Mouse (Mus musculus) liver, adult 2 months (tissue): ENCODE measurements at regions not wholly inside any gene's neighbourhood (a gene's known extent, or its start where the extent isn't known, plus 50 kb on each side); places are given as distances from the start of the nearest gene placed in this dataset.

Experiments used
- DNase-seq: peaks from one replicate; pipeline ENCODE4 v3.0.0-alpha.2; 2011; ENCODE audit warnings: low read depth, low spot score; ENCODE audit errors: extremely low read depth
- H3K27ac ChIP-seq: fragments of 200-500 bp; replicated peaks from 2 replicates; pipeline ENCODE4 v1.5.1; 2012; ENCODE audit warnings: low read depth, mild to moderate bottlenecking, control low read depth, inconsistent platforms, low read length; ENCODE audit not compliant: insufficient read depth
- H3K27me3 ChIP-seq: fragments of 200-500 bp; 2 replicates; pipeline ENCODE4 v1.6.1; 2012; ENCODE audit warnings: mild to moderate bottlenecking, moderate library complexity, low read length, inconsistent platforms; ENCODE audit not compliant: control insufficient read depth, insufficient read depth
- H3K36me3 ChIP-seq: fragments of 200-500 bp; 2 replicates; pipeline ENCODE4 v1.6.1; 2012; ENCODE audit warnings: low read length, inconsistent platforms; ENCODE audit not compliant: control insufficient read depth, insufficient read depth
- H3K4me1 ChIP-seq: fragments of 200-500 bp; 2 replicates; pipeline ENCODE4 v1.6.1; 2011; ENCODE audit warnings: low read length; ENCODE audit not compliant: control insufficient read depth, insufficient read depth
- H3K4me3 ChIP-seq: fragments of 200-500 bp; 2 replicates; pipeline ENCODE4 v1.5.1; 2011; ENCODE audit warnings: low read depth, mild to moderate bottlenecking, control low read depth, low read length, moderate library complexity; ENCODE audit not compliant: insufficient read depth
- H3K79me2 ChIP-seq: fragments of 200-500 bp; 2 replicates; pipeline ENCODE4 v1.6.1; 2012; ENCODE audit warnings: inconsistent platforms, mild to moderate bottlenecking, low read length, moderate library complexity; ENCODE audit not compliant: control insufficient read depth, insufficient read depth
- H3K9ac ChIP-seq: fragments of 200-500 bp; 2 replicates; pipeline ENCODE4 v1.6.1; 2012; ENCODE audit warnings: low read depth, mild to moderate bottlenecking, control low read depth, inconsistent platforms, low read length
- CTCF ChIP-seq: fragments of 200-500 bp; IDR thresholded peaks from 2 replicates; pipeline ENCODE4 v1.5.1; 2011; ENCODE audit warnings: low read depth, low read length, control low read depth
- POLR2A ChIP-seq: fragments of 200-500 bp; IDR thresholded peaks from 2 replicates; pipeline ENCODE4 v1.6.1; 2011; ENCODE audit warnings: low read length, control low read depth; ENCODE audit not compliant: insufficient read depth; ENCODE audit errors: extremely low read depth
- WGBS: fragments of 180-500 bp; shearing (Covaris S2); methylation state at CpG from one replicate; pipeline ENCODE4 v1.1.7; 2018; 5-methylcytosine and 5-hydroxymethylcytosine counted together

DNA sequence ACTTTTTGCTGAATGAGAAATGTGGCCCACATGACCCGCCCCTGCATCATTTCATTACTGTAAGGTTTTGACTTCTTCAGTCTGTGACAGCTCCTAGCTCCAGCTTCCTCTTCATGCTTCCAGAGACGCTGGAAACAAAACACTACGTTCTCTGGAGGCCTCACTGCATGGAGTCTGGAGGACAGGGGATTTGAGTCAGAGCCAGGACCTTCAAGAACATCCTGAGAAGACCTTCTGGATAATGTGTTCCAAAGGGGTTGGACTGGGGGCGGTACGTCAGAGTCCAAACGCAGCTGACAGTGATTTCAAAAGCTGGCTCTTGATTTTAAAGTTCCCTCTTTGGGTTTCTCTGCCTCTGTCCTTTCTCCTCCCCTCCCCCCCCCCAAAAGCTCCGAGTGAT, 108.5 kb downstream of the Dact1 start:
- no peaks in the 10 kb centered on the region for H3K79me2 ChIP-seq
- 79% methylated on average over 7 of the region's 7 CpGs for WGBS
- no peak for TF ChIP-seq POLR2A
- no peak for TF ChIP-seq CTCF
- H3K9ac ChIP-seq = no peak overlapping the region
- H3K27ac ChIP-seq = no peak overlapping the region
- no peaks in the 10 kb centered on the region for H3K4me1 ChIP-seq
- no peaks in the 10 kb centered on the region for H3K27me3 ChIP-seq
- no peak overlapping the region for H3K4me3 ChIP-seq
- no peak for DNase-seq
- no peaks in the 10 kb centered on the region for H3K36me3 ChIP-seq

DNA sequence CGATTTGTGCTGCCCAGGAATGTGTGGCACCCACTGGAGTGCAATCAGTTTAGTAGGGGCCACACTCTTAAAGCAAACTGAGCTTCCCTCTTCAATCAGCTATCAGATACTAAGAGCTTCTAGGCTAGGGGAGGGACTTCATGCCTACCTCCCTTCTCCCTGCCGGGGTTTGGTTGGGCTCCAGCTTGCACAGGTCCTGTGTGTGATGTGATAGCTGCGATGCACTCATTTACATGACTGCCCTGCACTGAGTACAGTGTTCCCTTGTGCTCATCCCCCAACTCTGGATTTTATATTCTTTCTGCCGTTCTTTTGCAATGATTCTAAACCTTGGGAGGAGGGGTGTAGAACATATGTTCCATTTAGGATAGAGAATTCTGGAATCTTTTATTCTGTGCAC, 109.5 kb downstream of the Dact1 start:
- 77% methylated on average over 4 of the region's 4 CpGs for WGBS
- H3K36me3 ChIP-seq = no peaks in the 10 kb centered on the region
- TF ChIP-seq POLR2A (no peak), CTCF (no peak)
- no peak overlapping the region for H3K9ac ChIP-seq
- no peak overlapping the region for H3K4me3 ChIP-seq
- H3K27me3 ChIP-seq = no peaks in the 10 kb centered on the region
- H3K4me1 ChIP-seq = no peaks in the 10 kb centered on the region
- H3K27ac ChIP-seq = no peak overlapping the region
- no peaks in the 10 kb centered on the region for H3K79me2 ChIP-seq
- DNase-seq = no peak

DNA sequence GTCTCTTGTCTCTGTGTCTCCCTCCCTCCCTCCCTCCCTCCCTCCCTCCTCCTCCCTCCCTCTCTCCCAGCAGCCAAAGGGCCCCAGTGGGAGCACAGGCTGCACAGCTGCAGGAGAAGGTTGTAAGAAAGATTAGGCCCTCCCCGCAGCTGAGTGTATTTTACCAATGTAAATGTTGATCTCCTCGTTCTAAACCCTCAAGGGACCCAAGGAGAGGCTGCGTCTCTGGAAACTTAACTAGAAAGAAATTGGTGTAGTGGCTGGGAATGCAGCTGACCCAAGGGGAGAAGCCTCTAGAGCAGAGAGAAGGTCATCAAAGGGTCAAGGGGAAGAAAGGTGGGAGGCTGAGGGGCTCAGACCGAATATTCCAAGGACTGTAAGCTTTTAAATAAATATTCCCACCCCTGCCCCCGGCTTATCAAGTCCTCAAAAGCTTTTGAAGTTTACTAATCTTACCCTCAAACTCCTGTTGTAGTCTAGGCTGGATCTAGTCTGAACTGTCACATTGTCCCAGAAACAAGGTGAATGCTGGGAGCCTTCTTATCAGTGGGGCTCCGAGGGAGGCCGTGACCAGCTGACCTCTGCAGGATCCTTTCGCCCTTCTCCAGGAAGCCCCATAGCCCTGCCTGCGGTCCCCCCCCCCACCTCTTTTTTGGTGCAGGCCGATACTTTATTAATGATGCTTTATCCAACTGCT, 116.5 kb downstream of the Dact1 start:
- no peak for DNase-seq
- TF ChIP-seq CTCF = no peak
- TF ChIP-seq POLR2A = no peak
- peaks cover 3% of the 10 kb centered on the region; the same call in 1 of the 2 replicates for H3K4me1 ChIP-seq
- no peak overlapping the region for H3K27ac ChIP-seq
- H3K27me3 ChIP-seq = no peaks in the 10 kb centered on the region
- WGBS = 72% methylated on average over 10 of the region's 10 CpGs
- H3K4me3 ChIP-seq = no peak overlapping the region
- H3K79me2 ChIP-seq = no peaks in the 10 kb centered on the region
- H3K9ac ChIP-seq = no peak overlapping the region
- H3K36me3 ChIP-seq = no peaks in the 10 kb centered on the region

DNA sequence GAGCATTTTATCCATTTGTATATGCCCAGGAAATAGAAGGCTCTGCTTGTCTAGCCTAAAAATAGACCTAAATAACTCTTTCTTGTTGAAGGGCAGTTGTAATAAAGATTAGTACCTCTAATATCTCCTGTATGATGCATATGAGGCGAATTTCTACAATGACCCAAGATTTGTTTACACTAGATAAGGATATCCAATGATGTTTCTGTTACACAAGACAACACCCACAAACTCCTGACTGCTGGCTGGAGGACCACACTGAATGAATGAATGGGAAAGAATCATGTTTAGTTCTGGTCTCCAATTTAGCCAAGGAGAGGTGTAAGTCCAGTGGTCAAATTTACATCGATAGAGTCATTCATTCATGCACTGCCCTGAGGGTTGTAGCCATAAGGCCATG, 118.3 kb downstream of the Dact1 start:
- H3K9ac ChIP-seq = no peak overlapping the region
- H3K36me3 ChIP-seq = no peaks in the 10 kb centered on the region
- TF ChIP-seq CTCF = no peak
- H3K79me2 ChIP-seq = no peaks in the 10 kb centered on the region
- no peak overlapping the region for H3K27ac ChIP-seq
- WGBS = 25% methylated on average over 2 of the region's 2 CpGs
- no peak overlapping the region for H3K4me3 ChIP-seq
- no peaks in the 10 kb centered on the region for H3K27me3 ChIP-seq
- DNase-seq = peak; percentile 64
- H3K4me1 ChIP-seq = peaks cover 3% of the 10 kb centered on the region; the same call in 1 of the 2 replicates

DNA sequence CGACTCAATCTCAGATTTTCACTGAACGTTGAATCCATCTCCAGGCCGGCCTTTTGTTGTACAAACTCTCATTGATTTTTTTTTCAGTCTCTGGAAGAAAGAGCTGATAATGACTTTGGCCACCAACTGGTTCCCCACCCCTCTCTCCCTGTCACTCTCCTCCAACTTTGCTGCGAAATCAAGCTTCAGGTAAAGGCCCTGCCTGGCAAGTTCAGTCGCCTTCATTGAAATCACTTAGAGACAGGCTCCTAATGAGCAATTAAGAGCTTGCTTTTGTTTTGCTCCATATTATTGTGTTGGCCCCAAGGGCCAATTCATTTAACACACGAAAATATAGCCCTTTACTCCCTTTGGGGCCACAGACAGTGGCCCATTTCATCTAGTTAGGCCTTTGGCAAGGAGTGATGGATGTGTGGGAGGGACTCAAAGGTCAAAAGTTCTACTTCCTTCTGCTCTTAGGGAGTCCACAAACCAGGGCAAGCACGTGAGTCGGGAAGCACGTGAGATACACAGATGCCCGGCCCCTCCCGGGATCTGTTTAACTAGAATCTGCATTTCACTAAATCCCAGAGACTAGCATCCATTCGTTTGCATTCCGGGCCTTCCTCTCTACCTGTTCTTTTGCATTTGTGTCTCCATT, 120.0 kb downstream of the Dact1 start:
- TF ChIP-seq POLR2A = no peak

DNA sequence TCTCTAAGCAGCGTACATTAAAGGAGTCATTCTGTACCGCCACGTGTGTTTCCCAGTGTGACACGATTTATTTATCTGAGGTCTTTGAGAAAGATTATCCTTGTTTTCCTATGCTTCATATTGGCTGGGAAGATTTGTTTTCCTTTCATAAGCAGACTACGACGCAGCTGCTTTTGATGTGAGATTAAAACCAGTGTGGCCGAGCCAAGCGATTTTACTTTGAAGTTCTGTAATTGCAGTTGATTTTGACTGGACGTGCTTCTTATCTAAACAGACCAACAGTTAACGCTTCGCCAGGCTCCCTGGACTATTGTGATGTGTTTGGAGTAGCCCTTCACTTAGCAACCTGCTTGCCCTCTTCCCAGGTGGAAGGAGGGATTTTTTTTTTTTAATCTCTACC, 120.6 kb downstream of the Dact1 start:
- no peak for TF ChIP-seq POLR2A
- no peak for TF ChIP-seq CTCF
- no peaks in the 10 kb centered on the region for H3K36me3 ChIP-seq
- peak; percentile 69 for DNase-seq
- H3K27ac ChIP-seq = 0 out of 2 replicates have a peak overlapping the region, but pooled peaks have one; percentile 57
- H3K27me3 ChIP-seq = no peaks in the 10 kb centered on the region
- no peaks in the 10 kb centered on the region for H3K79me2 ChIP-seq
- no peak overlapping the region for H3K4me3 ChIP-seq
- H3K9ac ChIP-seq = no peak overlapping the region
- peaks cover 3% of the 10 kb centered on the region; the same call in 1 of the 2 replicates for H3K4me1 ChIP-seq
- WGBS = 59% methylated on average over 11 of the region's 11 CpGs

More for the DNA sequence above, 120.0 kb downstream of the Dact1 start:
- no peak overlapping the region for H3K9ac ChIP-seq
- H3K79me2 ChIP-seq = no peaks in the 10 kb centered on the region
- WGBS = 28% methylated on average over 13 of the region's 13 CpGs
- peak overlapping the region; percentile 57 for H3K27ac ChIP-seq
- peak; percentile 90 for DNase-seq
- H3K36me3 ChIP-seq = no peaks in the 10 kb centered on the region
- H3K27me3 ChIP-seq = no peaks in the 10 kb centered on the region
- no peak overlapping the region for H3K4me3 ChIP-seq
- H3K4me1 ChIP-seq = peaks cover 3% of the 10 kb centered on the region; the same call in 1 of the 2 replicates
